13 mouse cellular contexts compared by ENCODE assay signal in genomic region chr8:83038575-83038974, GRCm38 (mm10).
DNase-seq lines count a peak whose midpoint lies in the region; ATAC-seq lines count a peak whose summit lies in the region.
"Had no signal": no experiment of that assay in that cellular context is flagged by ENCODE, and none has a peak within 500 bp of the region (broad histone marks: within the 10 kb centered on the region; RNA-seq: fewer than 3 reads in every experiment).

No protein-coding gene starts in this region.

- peaks cover 14% of the 10 kb centered on the region for H3K36me3 ChIP-seq in limb, embryonic 10.5 days
- H3K36me3 ChIP-seq: hindbrain, embryonic 15.5 days; stomach, embryonic 15.5 days had no signal

- peak; percentile 68 for ATAC-seq in frontal cortex, adult (ENCODE audit: low TSS enrichment)
- ATAC-seq: CD4-positive, CD25-positive, alpha-beta regulatory T cell, adult 4 months had no signal

- WGBS in limb, embryonic 10.5 days = 93% methylated on average over 10 of the region's 10 CpGs

- no peaks in the 10 kb centered on the region for H3K27me3 ChIP-seq in limb, embryonic 10.5 days (ENCODE audit: low read depth, poor library complexity, severe bottlenecking)
- H3K27me3 ChIP-seq: hindbrain, embryonic 15.5 days; limb, embryonic 13.5 days; stomach, embryonic 15.5 days had no signal

- H3K4me3 ChIP-seq in limb, embryonic 10.5 days = no peak overlapping the region
- H3K4me3 ChIP-seq: hindbrain, embryonic 15.5 days; limb, embryonic 13.5 days; stomach, embryonic 15.5 days had no signal

- peak; percentile 28 for DNase-seq in kidney, postnatal 14 days
- no peak for DNase-seq in kidney, adult 9 months
- peak; percentile 74 to 75 for DNase-seq in layer of hippocampus, adult 8-10 months (ENCODE audit: low spot score in 2 of 2)
- peak; percentile 7 for DNase-seq in limb, embryonic 10.5 days (ENCODE audit: low spot score)
- DNase-seq in spleen, postnatal 10 days (ENCODE audit: low spot score in 2 of 2) = no peak
- DNase-seq in ovary, postnatal 14 days (ENCODE audit: low spot score) = no peak
- no peak for DNase-seq in spleen, postnatal 14 days (ENCODE audit: low spot score in 2 of 2)
- DNase-seq: kidney, adult 8-10 months had no signal

- no peaks in the 10 kb centered on the region for H3K4me1 ChIP-seq in limb, embryonic 10.5 days
- H3K4me1 ChIP-seq: hindbrain, embryonic 15.5 days; limb, embryonic 13.5 days; stomach, embryonic 15.5 days had no signal

- H3K9me3 ChIP-seq in limb, embryonic 10.5 days (replicated peaks) = no peaks in the 10 kb centered on the region
- H3K9me3 ChIP-seq: hindbrain, embryonic 15.5 days; limb, embryonic 13.5 days; stomach, embryonic 15.5 days had no signal

- H3K27ac ChIP-seq in limb, embryonic 10.5 days = no peak overlapping the region
- H3K27ac ChIP-seq: hindbrain, embryonic 15.5 days; limb, embryonic 13.5 days; stomach, embryonic 15.5 days had no signal

Comparison
In these comparisons a context has a peak if more than half of its experiments do, and no peak if none do; other contexts are left out.
1. DNase-seq: peak in kidney, postnatal 14 days (single experiment), layer of hippocampus, adult 8-10 months (2 of 2) and limb, embryonic 10.5 days (single experiment); none in kidney, adult 9 months (single experiment), spleen, postnatal 10 days (0 of 2), ovary, postnatal 14 days (single experiment) and spleen, postnatal 14 days (0 of 2).